Mouse (Mus musculus) urinary bladder, postnatal 4 days (tissue): ENCODE results near the gene Gm4881.
A peak's percentile ranks its signal among the peaks of the same experiment; 100 is the strongest.

Experiments used
- DNase-seq, 2 experiments: peaks; one replicate each; pipeline ENCODE4 v3.0.0; 2021 to 2022; ENCODE audit warnings: low spot score in 2 of 2

Gm4881 gene

GRCm38 (mm10) chr7:24954450-24954849 lies 10.2 kb upstream of the Gm4881 start:
- no peak for DNase-seq

- no peak for DNase-seq
Measured at GRCm38 (mm10) chr7:24953966-24954365, 9.7 kb upstream of the Gm4881 start.

GRCm38 (mm10) chr7:24949958-24950623 lies 5.8 kb upstream of the Gm4881 start:
- peak; percentile 51 to 83 for DNase-seq

GRCm38 (mm10) chr7:24948774-24949173 lies 4.5 kb upstream of the Gm4881 start:
- DNase-seq: no peak

- no peak for DNase-seq
Measured at GRCm38 (mm10) chr7:24947316-24948048, 3.2 kb upstream of the Gm4881 start.

GRCm38 (mm10) chr7:24943641-24944040 lies 653 bp downstream of the Gm4881 start:
- no peak for DNase-seq

GRCm38 (mm10) chr7:24931651-24932050 lies 12.6 kb downstream of the Gm4881 start:
- no peak for DNase-seq

- no peak for DNase-seq
Measured at GRCm38 (mm10) chr7:24930475-24930874, 13.8 kb downstream of the Gm4881 start.

- DNase-seq: no peak
Measured at GRCm38 (mm10) chr7:24919728-24920127, 24.6 kb downstream of the Gm4881 start.

GRCm38 (mm10) chr7:24918763-24919323 lies 25.5 kb downstream of the Gm4881 start:
- no peak for DNase-seq

GRCm38 (mm10) chr7:24912480-24912879 lies 31.8 kb downstream of the Gm4881 start:
- no peak for DNase-seq

GRCm38 (mm10) chr7:24907211-24907748 lies 37.0 kb downstream of the Gm4881 start:
- DNase-seq: no peak

GRCm38 (mm10) chr7:24906551-24906950 lies 37.7 kb downstream of the Gm4881 start:
- DNase-seq: no peak

- DNase-seq: no peak
Measured at GRCm38 (mm10) chr7:24904936-24905335, 39.4 kb downstream of the Gm4881 start.

GRCm38 (mm10) chr7:24904070-24904483 lies 40.2 kb downstream of the Gm4881 start:
- DNase-seq: peak; percentile 97

GRCm38 (mm10) chr7:24903444-24903825 lies 40.9 kb downstream of the Gm4881 start:
- DNase-seq: no peak

GRCm38 (mm10) chr7:24902630-24903443 lies 41.5 kb downstream of the Gm4881 start, which contains the start of gene Arhgef1:
TSS of gene Arhgef1 (plus strand) at chr7:24902912.
- peak in 1 of 2 experiments; percentile 50 for DNase-seq

GRCm38 (mm10) chr7:24902264-24902629 lies 42.0 kb downstream of the Gm4881 start:
- DNase-seq: no peak

- no peak for DNase-seq
Measured at GRCm38 (mm10) chr7:24901842-24902241, 42.5 kb downstream of the Gm4881 start.

GRCm38 (mm10) chr7:24901114-24901513 lies 43.2 kb downstream of the Gm4881 start:
- no peak for DNase-seq

GRCm38 (mm10) chr7:24897959-24898358 lies 46.3 kb downstream of the Gm4881 start:
- DNase-seq: no peak

- no peak for DNase-seq
Measured at GRCm38 (mm10) chr7:24897224-24897623, 47.1 kb downstream of the Gm4881 start, which contains the start of gene Cd79a. TSS of gene Cd79a (plus strand) at chr7:24897381.
